Mouse (Mus musculus): ENCODE measurements at regions not wholly inside any gene's neighbourhood (a gene's known extent, or its start where the extent isn't known, plus 50 kb on each side); places are given as distances from the start of the nearest gene placed in this dataset.
"Not testable (repeated sequence)": the region's sequence is repeated elsewhere in the genome, so short reads cannot be mapped to it uniquely, and the experiment has no call there.

GRCm38 (mm10) chr10:11801372-11802230, 458.4 kb downstream of the Epm2a start:
- not testable (repeated sequence) for DNase-seq (ENCODE audit: low spot score)

GRCm38 (mm10) chr10:11809255-11809654, 466.1 kb downstream of the Epm2a start:
- no peak for DNase-seq (ENCODE audit: low spot score)

GRCm38 (mm10) chr10:11822418-11822959, 479.3 kb downstream of the Epm2a start:
- no peak for DNase-seq (ENCODE audit: low spot score)

- no peak for DNase-seq (ENCODE audit: low spot score)
These were observed 497.9 kb downstream of the Epm2a start for GRCm38 (mm10) chr10:11841094-11841493.

GRCm38 (mm10) chr10:11841494-11841893, 498.3 kb downstream of the Epm2a start:
- no peak for DNase-seq (ENCODE audit: low spot score)

- DNase-seq (ENCODE audit: low spot score) = no peak
These were observed 502.9 kb downstream of the Epm2a start for GRCm38 (mm10) chr10:11846141-11846540.

GRCm38 (mm10) chr10:11875145-11876131, 532.2 kb downstream of the Epm2a start:
- DNase-seq (ENCODE audit: low spot score) = no peak

GRCm38 (mm10) chr10:11886237-11886636, 543.0 kb downstream of the Epm2a start:
- no peak for DNase-seq (ENCODE audit: low spot score)

GRCm38 (mm10) chr10:11888953-11889352, 545.7 kb downstream of the Epm2a start:
- DNase-seq (ENCODE audit: low spot score) = no peak

GRCm38 (mm10) chr10:11922132-11922531, 578.9 kb downstream of the Epm2a start:
- DNase-seq (ENCODE audit: low spot score) = no peak

- DNase-seq (ENCODE audit: low spot score) = no peak
These were observed 595.0 kb downstream of the Epm2a start for GRCm38 (mm10) chr10:11938164-11938563.

GRCm38 (mm10) chr10:11942772-11943171, 599.6 kb downstream of the Epm2a start:
- DNase-seq (ENCODE audit: low spot score) = no peak

GRCm38 (mm10) chr10:11960327-11960922, 617.2 kb downstream of the Epm2a start:
- no peak for DNase-seq (ENCODE audit: low spot score)

GRCm38 (mm10) chr10:12004966-12005365, 661.8 kb downstream of the Epm2a start:
- DNase-seq (ENCODE audit: low spot score) = no peak

GRCm38 (mm10) chr10:12005889-12006288, 662.7 kb downstream of the Epm2a start:
- DNase-seq (ENCODE audit: low spot score) = no peak

- DNase-seq (ENCODE audit: low spot score) = no peak
These were observed 674.1 kb downstream of the Epm2a start for GRCm38 (mm10) chr10:12017286-12017685.

- DNase-seq (ENCODE audit: low spot score) = no peak
These were observed 675.1 kb downstream of the Epm2a start for GRCm38 (mm10) chr10:12018281-12018680.

GRCm38 (mm10) chr10:12019159-12019779, 676.1 kb downstream of the Epm2a start:
- DNase-seq (ENCODE audit: low spot score) = no peak

- no peak for DNase-seq (ENCODE audit: low spot score)
These were observed 677.4 kb downstream of the Epm2a start for GRCm38 (mm10) chr10:12020576-12020975.

- no peak for DNase-seq (ENCODE audit: low spot score)
These were observed 692.0 kb downstream of the Epm2a start for GRCm38 (mm10) chr10:12035159-12035558.

- no peak for DNase-seq (ENCODE audit: low spot score)
These were observed 702.7 kb downstream of the Epm2a start for GRCm38 (mm10) chr10:12045937-12046336.

All from ovary, postnatal 10 days (tissue).